Mouse (Mus musculus) neural tube, embryonic 15.5 days (tissue): Measurements from ENCODE around the gene Eps8l1. TPM values are rescaled to one million over a fixed set of nuclear protein-coding genes. Genes with fewer than 3 reads are reported as not detected.
"Not testable (repeated sequence)": the region's sequence is repeated elsewhere in the genome, so short reads cannot be mapped to it uniquely, and the experiment has no call there.

Source experiments
- ATAC-seq: fragments of 200-750 bp; cut with Nextera tagmentation; 2 replicates; pipeline ENCODE4 v1.8.0; 2017; ENCODE audit warnings: mild to moderate bottlenecking, moderate TSS enrichment, moderate library complexity; ENCODE audit not compliant: low FRiP score
- H3K27ac ChIP-seq: fragments of 300-500 bp; sonication (generic); replicated peaks from 2 replicates; pipeline ENCODE4 v1.5.1; 2015; ENCODE audit warnings: mild to moderate bottlenecking, inconsistent platforms
- H3K27me3 ChIP-seq: fragments of 300-500 bp; sonication (generic); replicated peaks from 2 replicates; pipeline ENCODE4 v1.6.1; 2015; ENCODE audit warnings: inconsistent platforms
- H3K36me3 ChIP-seq: fragments of 300-500 bp; sonication (generic); 2 replicates; pipeline ENCODE4 v1.6.1; 2015; ENCODE audit warnings: inconsistent platforms
- H3K4me1 ChIP-seq: fragments of 300-500 bp; sonication (generic); 2 replicates; pipeline ENCODE4 v1.6.1; 2015; ENCODE audit warnings: inconsistent platforms
- H3K4me2 ChIP-seq: fragments of 300-500 bp; sonication (generic); 2 replicates; pipeline ENCODE4 v1.6.1; 2015; ENCODE audit warnings: inconsistent platforms, mild to moderate bottlenecking, moderate library complexity
- H3K4me3 ChIP-seq: fragments of 300-500 bp; sonication (generic); replicated peaks from 2 replicates; pipeline ENCODE4 v1.5.1; 2015; ENCODE audit warnings: mild to moderate bottlenecking, inconsistent platforms
- H3K9ac ChIP-seq: fragments of 300-500 bp; sonication (generic); replicated peaks from 2 replicates; pipeline ENCODE4 v1.6.1; 2015; ENCODE audit warnings: mild to moderate bottlenecking, inconsistent platforms
- H3K9me3 ChIP-seq: fragments of 300-500 bp; sonication (generic); replicated peaks from 2 replicates; pipeline ENCODE4 v1.6.1; 2016; ENCODE audit warnings: inconsistent platforms
- WGBS: fragments of 180-500 bp; shearing (Covaris S2); methylation state at CpG from one replicate; pipeline ENCODE4 v1.1.7; 2015; ENCODE audit warnings: mixed read lengths; 5-methylcytosine and 5-hydroxymethylcytosine counted together
- polyA plus RNA-seq: library from polyadenylated mRNA; unstranded; fragments of >200 nt; fragmentation: Nextera tagmentation; extraction: Ambion mirVana; gene quantifications from 2 replicates; pipeline ENCODE4 v1.2.1, GENCODE M21; 2015

The Eps8l1 gene
- polyA plus RNA-seq, 1 experiment from 2014 or later, result 13.1 TPM

DNA sequence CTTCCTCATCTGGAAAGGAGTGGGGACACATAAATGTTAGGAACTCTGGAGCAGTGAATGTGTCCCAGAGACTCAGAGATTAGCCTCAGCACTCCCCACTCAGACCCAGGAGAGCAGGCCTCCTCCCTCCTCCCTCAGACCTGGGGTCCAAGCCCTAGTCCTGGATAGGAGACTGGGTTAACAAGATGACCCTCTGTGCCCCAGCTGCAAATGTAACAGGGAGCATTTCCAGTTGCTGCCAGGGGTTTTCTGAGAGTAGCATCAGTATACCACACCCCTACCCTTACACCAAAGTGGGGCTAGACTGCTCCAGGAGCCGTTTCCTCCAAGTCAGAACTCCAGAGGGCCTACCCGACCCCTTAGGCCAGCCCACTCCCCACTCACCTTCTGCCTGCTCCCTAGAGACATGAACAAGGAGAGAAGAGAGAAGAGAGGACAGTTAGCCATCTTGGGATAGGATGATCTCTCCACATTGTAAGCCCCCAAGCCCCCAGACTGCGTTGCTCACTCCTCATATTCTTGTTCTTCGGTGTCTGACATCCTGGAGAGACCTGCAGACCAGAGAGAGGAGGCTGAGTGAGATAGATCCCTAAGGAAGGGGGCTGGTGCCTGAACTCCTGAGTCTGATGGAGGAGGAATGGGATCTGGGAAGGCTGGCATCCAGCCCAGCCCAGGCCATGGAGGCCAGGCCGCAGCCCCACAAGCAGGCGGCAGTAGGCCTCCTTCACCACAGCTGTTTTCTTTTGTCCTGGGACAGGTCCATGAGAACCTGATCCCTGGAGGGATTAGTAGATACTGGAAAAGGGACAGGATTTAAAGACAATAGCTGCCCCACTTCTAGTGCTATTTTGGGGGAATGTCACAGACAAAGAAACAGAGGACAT is 53.6 kb downstream of the Eps8l1 start:
- Histone ChIP-seq H3K9me3 (no peaks in the 10 kb centered on the region), H3K36me3 (no peaks in the 10 kb centered on the region), H3K27me3 (no peaks in the 10 kb centered on the region), H3K27ac (no peak overlapping the region), H3K9ac (no peak overlapping the region), H3K4me3 (no peak overlapping the region), H3K4me2 (no peak overlapping the region), H3K4me1 (no peaks in the 10 kb centered on the region)
- 63% methylated on average over 6 of the region's 6 CpGs for WGBS
- ATAC-seq, result no peak

DNA sequence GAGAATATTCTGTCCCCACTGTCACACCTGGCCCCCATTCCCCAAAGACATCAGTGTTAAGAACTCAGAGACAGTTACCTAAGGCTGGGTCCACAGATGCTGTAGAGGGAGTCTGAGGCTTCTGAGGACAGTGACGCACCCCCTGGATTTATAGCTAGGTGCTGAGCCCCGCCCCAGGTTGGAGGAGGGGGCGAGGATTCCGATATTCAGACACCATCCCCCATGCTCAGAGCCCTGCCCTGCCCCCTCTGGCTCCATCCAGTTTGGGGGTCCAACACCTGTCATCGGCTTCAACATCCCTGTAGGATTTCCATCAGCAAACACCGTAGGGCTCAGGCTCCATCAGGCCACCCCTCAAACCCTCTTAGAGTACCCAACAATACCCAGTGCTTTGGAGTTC is 55.4 kb downstream of the Eps8l1 start:
- H3K27ac ChIP-seq, result no peak overlapping the region
- H3K4me2 ChIP-seq, result no peak overlapping the region
- H3K27me3 ChIP-seq, result peaks cover 4% of the 10 kb centered on the region
- ATAC-seq, result no peak
- no peak overlapping the region for H3K4me3 ChIP-seq
- peaks cover 3% of the 10 kb centered on the region for H3K4me1 ChIP-seq
- no peaks in the 10 kb centered on the region for H3K36me3 ChIP-seq
- no peak overlapping the region for H3K9ac ChIP-seq
- no peaks in the 10 kb centered on the region for H3K9me3 ChIP-seq
- WGBS, result 48% methylated on average over 6 of the region's 6 CpGs

DNA sequence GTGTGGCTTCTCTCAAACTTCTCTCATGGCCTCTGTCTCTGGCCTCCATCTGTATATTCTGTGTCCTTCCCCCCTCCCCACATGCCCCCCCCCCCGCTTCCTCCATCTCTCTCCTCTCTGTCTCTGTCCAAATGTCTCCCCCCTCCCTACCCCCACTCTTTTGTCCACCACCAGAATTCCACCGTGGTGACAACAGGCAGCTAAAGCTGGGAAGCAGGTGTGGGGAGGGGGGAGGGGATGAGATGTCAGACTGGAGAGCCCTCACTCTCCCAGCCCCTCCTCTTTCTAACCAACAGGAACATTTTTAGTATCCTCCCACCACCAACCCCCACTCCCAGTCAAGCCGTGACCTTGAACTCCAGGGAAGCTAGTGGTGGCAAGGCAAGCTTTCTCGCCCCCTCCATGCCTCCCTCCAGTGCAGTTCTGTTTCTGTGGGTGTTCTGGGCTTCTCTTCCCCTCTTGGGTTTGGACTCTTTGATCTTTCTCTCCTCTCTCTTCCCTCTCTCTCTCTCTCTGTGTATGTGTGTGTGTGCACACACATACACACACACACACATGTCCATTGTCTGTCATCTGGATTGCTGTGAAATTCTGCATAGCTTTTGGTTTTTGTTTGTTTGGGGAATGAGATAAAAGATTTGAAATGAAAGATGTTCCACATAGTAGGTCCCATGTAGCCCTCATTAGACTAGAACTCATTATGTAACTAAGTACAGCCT is 56.0 kb downstream of the Eps8l1 start, which contains the start of gene Tnnt1:
TSS of gene Tnnt1 (minus strand) at position 51 of the 719 bp plus-strand sequence.
- 14% methylated on average over 4 of the region's 4 CpGs for WGBS
- peaks cover 9% of the 10 kb centered on the region for H3K4me1 ChIP-seq
- H3K9ac ChIP-seq, result no peak within 1 kb of the TSS
- peaks cover 7% of the 10 kb centered on the region for H3K27me3 ChIP-seq
- no peaks in the 10 kb centered on the region for H3K9me3 ChIP-seq
- no peak within 1 kb of the TSS for H3K27ac ChIP-seq
- H3K36me3 ChIP-seq, result no peaks in the 10 kb centered on the region
- no peak within 1 kb of the TSS for H3K4me2 ChIP-seq
- ATAC-seq, result no peak
- H3K4me3 ChIP-seq, result no peak within 1 kb of the TSS

DNA sequence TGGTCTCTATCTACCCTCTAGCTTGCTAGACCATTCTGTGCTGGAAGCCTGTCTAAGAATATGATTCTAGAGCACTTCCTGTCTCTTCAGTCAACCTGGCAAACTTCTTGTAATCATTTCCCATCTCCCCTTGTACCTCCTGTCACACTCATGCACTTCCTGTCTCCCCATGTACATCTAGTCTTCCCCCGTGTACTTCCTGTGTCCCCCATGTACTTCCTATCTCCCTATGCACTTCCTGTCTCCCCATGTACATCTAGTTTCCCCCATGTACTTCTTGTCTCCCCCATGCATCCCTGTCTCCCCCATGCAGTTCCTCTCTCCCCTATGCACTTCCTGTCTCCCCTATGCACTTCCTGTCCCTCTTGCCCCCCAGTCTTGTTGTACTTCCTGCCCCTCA is 58.0 kb downstream of the Eps8l1 start:
- no peak overlapping the region for H3K4me2 ChIP-seq
- no peaks in the 10 kb centered on the region for H3K36me3 ChIP-seq
- peaks cover 11% of the 10 kb centered on the region for H3K4me1 ChIP-seq
- H3K27me3 ChIP-seq, result peaks cover 14% of the 10 kb centered on the region
- no peaks in the 10 kb centered on the region for H3K9me3 ChIP-seq
- no peak for ATAC-seq
- no peak overlapping the region for H3K4me3 ChIP-seq
- no peak overlapping the region for H3K9ac ChIP-seq
- WGBS, result 90% methylated on average over 1 of the region's 1 CpGs
- no peak overlapping the region for H3K27ac ChIP-seq

DNA sequence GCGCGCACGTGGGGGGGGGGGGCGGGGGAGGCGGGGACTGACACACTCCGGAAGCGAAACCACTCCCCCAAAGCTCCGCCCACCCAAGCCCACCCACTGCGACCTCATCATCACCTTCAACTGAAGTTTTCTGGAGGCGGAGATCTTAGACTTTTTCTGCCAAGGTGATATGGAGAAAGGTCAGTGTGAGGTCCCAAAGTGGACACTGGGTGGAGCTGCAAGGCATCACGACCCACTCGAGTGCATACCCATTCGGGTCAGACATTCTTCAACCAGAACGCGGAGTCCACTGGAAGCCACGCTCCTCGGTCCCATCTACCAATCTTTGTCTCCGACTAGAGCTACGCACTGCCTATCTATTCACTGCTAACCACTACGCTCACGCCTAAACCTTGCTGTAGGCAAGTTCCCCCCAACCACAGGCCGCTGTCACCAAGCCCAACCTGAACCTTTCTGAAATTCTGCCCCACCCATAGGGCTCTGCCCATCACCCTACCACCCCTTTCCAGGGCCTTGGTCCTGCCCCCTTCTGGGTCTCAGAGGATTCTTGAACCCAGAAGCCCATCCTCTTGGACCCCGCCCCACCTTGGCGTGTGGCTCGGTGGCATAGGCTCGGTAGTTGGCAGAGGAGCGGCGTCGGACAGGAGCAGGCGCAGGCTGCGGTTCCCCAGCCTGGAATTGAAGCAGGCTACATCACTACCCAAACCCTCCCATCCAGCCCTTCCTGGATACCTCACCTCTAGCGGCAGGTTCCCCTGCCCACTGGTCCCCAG is 60.9 kb downstream of the Eps8l1 start:
- no peaks in the 10 kb centered on the region for H3K36me3 ChIP-seq
- H3K27ac ChIP-seq, result no peak overlapping the region
- H3K9ac ChIP-seq, result 0 out of 2 replicates have a peak overlapping the region, but pooled peaks have one; percentile 34
- no peaks in the 10 kb centered on the region for H3K9me3 ChIP-seq
- H3K27me3 ChIP-seq, result peaks cover 14% of the 10 kb centered on the region
- ATAC-seq, result no peak
- 31% methylated on average over 32 of the region's 32 CpGs for WGBS
- peak overlapping the region; percentile 23 for H3K4me3 ChIP-seq
- peaks cover 17% of the 10 kb centered on the region for H3K4me1 ChIP-seq
- H3K4me2 ChIP-seq, result peak overlapping the region; percentile 55

DNA sequence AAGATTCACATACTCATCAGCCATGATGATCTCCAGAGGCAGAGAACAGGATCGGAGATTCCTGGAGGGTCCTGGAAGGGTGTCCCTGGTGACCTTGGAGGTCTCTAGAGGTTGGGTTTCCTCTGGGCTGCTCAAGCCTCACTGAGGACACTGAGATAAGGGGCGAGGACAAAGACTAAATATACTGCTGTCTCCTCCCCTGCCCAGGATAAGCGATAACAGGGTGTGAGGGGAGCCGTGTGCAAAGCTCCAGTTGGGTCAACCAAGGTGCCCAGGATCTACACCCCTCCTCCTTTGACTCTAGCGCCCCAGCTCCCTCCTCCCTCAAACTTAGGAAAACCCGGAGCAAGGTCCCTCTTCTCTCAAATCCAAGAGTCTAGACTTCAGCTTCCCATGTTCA is 61.8 kb downstream of the Eps8l1 start:
- 81% methylated on average over 6 of the region's 6 CpGs for WGBS
- no peak for ATAC-seq
- peaks cover 25% of the 10 kb centered on the region for H3K4me1 ChIP-seq

DNA sequence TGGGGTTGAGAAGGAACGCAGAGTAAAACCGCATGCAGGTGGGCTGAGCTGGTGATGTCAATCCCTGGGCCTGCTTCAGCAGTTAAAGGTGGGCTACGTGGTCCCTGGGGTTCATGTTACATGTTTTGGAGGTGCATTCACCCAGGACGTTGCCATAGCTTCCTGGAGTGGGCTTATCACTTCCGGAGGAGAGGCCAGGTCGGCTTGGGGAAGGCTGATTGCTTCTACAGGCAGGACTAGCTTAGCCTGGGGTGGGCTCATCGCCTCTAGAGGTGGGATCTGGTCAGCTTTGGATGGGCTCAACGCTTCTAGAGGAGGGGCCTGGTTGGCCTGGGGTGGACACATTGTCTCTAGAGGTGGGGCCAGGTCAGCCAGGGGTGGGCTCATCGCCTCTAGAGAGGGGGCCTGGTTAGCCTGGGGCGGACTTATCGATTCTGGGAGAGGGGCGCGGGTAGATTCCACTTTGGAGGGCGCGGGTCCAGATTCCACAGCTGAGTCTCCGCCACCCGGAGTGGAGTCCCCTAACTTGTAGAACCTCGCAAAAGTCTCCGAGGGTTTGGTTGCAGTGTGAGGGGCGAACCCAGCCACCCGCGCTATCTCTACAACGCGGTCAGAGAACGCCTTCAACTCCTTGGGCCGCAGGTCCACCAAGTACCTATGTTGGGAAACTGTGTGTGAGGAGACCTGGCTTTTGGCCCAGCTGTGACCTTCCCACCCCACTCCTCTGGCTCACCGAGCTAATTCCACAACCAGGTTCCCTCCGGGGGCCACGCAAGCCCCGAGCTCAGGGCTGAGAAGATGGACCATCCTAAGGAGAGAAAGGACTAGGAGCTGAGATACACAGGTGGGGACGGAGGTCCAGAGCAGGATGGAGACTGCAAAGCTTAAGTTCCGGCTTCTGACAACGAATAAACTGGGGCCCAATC is 63.0 kb downstream of the Eps8l1 start:
- no peak for ATAC-seq
- Histone ChIP-seq H3K4me3 (no peak overlapping the region), H3K9ac (no peak overlapping the region), H3K4me2 (no peak overlapping the region), H3K4me1 (peaks cover 27% of the 10 kb centered on the region), H3K27me3 (peaks cover 14% of the 10 kb centered on the region), H3K36me3 (no peaks in the 10 kb centered on the region), H3K27ac (no peak overlapping the region), H3K9me3 (no peaks in the 10 kb centered on the region)
- WGBS, result 92% methylated on average over 33 of the region's 33 CpGs

More for the DNA sequence above, 61.8 kb downstream of the Eps8l1 start:
- peaks cover 14% of the 10 kb centered on the region for H3K27me3 ChIP-seq
- H3K4me3 ChIP-seq, result no peak overlapping the region
- no peaks in the 10 kb centered on the region for H3K36me3 ChIP-seq
- no peak overlapping the region for H3K4me2 ChIP-seq
- no peaks in the 10 kb centered on the region for H3K9me3 ChIP-seq
- no peak overlapping the region for H3K27ac ChIP-seq
- H3K9ac ChIP-seq, result no peak overlapping the region

DNA sequence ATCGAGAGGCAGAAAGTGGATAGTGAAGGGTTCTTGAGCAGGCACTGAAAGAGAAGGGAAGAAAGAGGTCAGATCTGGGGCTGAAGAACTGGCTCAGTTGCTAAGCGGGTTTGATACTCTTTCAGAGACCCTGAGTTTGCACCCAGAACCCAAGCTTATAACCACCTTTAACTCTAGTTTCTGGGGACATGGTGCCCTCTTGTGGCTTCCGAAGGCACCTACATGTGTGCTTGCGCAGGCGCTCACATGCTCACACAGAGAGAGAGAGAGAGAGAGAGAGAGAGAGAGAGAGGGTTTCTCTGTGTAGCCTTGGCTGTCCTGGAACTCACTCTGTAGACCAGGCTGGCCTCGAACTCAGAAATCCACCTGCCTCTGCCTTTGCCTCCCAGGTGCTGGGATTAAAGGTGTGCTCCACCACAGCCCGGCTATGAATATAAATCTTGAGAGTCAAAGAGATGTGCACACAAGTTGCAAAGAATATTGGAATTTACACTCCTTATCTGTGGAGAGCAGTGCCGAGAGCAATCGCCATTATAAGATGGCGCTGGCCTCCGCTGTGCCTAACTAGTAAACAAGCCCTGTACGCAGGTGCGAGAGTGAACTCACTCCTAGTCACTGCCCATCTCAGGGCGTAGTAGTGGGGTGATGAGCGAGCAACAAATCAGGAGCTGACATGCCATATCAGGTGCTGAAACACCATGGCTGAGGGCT is 63.9 kb downstream of the Eps8l1 start, which contains the start of gene Tnni3:
TSS of gene Tnni3 (minus strand) at position 18 of the 711 bp plus-strand sequence.
- H3K4me1 ChIP-seq, result peaks cover 27% of the 10 kb centered on the region
- not testable (repeated sequence) for H3K9me3 ChIP-seq, H3K4me2 ChIP-seq, H3K4me3 ChIP-seq, ATAC-seq, H3K27ac ChIP-seq, H3K9ac ChIP-seq, H3K36me3 ChIP-seq
- peaks cover 14% of the 10 kb centered on the region for H3K27me3 ChIP-seq
- 71% methylated on average over 15 of the region's 15 CpGs for WGBS

DNA sequence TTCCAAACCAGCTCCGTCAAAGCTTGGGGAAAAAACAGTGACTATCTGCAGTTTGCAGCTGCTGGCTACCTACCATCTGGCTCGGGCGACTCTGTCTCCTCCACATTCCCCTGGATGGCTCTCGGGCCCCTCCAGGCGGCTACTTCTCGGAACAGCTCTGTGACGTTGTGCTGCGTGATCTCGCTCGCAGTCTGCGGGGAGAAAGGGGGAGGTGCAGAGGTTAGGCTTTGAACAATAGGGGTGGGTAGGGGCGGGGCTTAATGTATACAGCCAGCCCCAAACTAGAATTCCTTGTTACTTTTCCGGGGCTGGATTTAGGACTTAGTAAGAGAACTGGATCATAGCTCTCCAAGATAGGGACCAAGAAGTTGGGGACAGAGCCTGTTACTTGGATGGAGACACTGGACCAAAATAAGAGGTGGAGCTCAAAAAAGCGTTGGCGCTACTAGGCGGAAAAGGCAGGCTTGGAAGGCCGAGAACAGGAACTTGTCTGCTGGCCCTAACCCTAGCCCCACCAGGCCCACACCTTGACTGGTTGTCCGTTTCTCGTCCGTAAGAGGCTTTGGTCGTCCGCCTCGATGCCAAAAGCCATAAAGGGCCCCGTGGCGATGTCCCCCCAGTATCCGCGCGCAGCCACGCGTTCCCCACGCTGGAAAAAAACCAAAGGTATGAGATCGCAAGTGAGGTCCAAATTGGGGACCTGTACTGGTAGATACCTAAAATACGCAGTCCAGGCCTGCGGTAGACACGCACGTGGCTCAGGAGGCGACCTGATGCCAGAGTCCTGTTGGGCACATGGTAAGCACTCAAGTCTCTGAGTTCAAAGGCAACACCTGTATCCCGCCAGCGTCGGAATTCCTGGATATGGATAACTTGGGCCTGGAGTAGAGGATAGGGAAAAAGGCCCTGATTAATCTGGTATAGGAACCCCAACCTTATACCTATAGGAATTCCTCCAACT is 66.1 kb downstream of the Eps8l1 start:
- peak; percentile 95 for ATAC-seq
- no peaks in the 10 kb centered on the region for H3K36me3 ChIP-seq
- H3K9me3 ChIP-seq, result no peaks in the 10 kb centered on the region
- H3K27ac ChIP-seq, result peak overlapping the region; percentile 34; the same call in 1 of the 2 replicates
- peak overlapping the region; percentile 31 for H3K9ac ChIP-seq
- H3K4me3 ChIP-seq, result peak overlapping the region; percentile 30
- 26% methylated on average over 40 of the region's 40 CpGs for WGBS
- peak overlapping the region; percentile 57 for H3K4me2 ChIP-seq
- peaks cover 17% of the 10 kb centered on the region for H3K4me1 ChIP-seq
- peaks cover 5% of the 10 kb centered on the region for H3K27me3 ChIP-seq
